Mouse (Mus musculus) adrenal gland, adult 18-20 months (tissue): ENCODE results near the gene Tmem45a2. TPM values are rescaled to one million over a fixed set of nuclear protein-coding genes. Genes with fewer than 3 reads are reported as not detected.
"Not testable (repeated sequence)": the region's sequence is repeated elsewhere in the genome, so short reads cannot be mapped to it uniquely, and the experiment has no call there.

ENCODE experiments used
- DNase-seq, 2 experiments: peaks; one replicate each; pipeline ENCODE4 v3.0.0; 2021 to 2022; ENCODE audit warnings: low spot score in 2 of 2
- long read RNA-seq, 2 experiments: library from polyadenylated mRNA; stranded (forward); transcript quantifications; one replicate each; pipeline ENCODE4 v2.0.0; 2021
- total RNA-seq, 2 experiments: library from RNA; stranded (reverse); gene quantifications; 1 replicate in 1 of 2; 2 replicates in 1 of 2; pipeline ENCODE4 v1.2.3; 2021

The Tmem45a2 gene
- not detected for total RNA-seq
- long read RNA-seq, experiment 1, result 0 reads
- long read RNA-seq, experiment 2, result 0 reads

GRCm38 (mm10) chr16:57071132-57071639, at the start of gene Tmem45a2:
Tmem45a2 (minus strand) TSS chr16:57071372.
- no peak for DNase-seq

GRCm38 (mm10) chr16:57117562-57117961, 46.4 kb upstream of the Tmem45a2 start:
- no peak for DNase-seq

- no peak for DNase-seq
These were observed 44.9 kb upstream of the Tmem45a2 start for GRCm38 (mm10) chr16:57116066-57116465.

GRCm38 (mm10) chr16:57106185-57106960, 35.2 kb upstream of the Tmem45a2 start:
- no peak for DNase-seq

- no peak for DNase-seq
These were observed 30.0 kb upstream of the Tmem45a2 start for GRCm38 (mm10) chr16:57101174-57101573.

GRCm38 (mm10) chr16:57099572-57100237, 28.5 kb upstream of the Tmem45a2 start:
- DNase-seq, result no peak

GRCm38 (mm10) chr16:57098468-57099144, 27.4 kb upstream of the Tmem45a2 start:
- DNase-seq, result no peak

GRCm38 (mm10) chr16:57092911-57093605, 21.9 kb upstream of the Tmem45a2 start:
- DNase-seq, result no peak

GRCm38 (mm10) chr16:57092460-57092859, 21.3 kb upstream of the Tmem45a2 start:
- DNase-seq, result peak; percentile 35 to 43

- no peak for DNase-seq
These were observed 8.4 kb upstream of the Tmem45a2 start for GRCm38 (mm10) chr16:57079577-57079976.

- peak; percentile 17 to 21 for DNase-seq
These were observed 4.8 kb upstream of the Tmem45a2 start for GRCm38 (mm10) chr16:57075986-57076385.

- DNase-seq, result no peak
These were observed 9.1 kb downstream of the Tmem45a2 start for GRCm38 (mm10) chr16:57062045-57062444.

GRCm38 (mm10) chr16:57056995-57057394, 14.2 kb downstream of the Tmem45a2 start:
- no peak for DNase-seq

GRCm38 (mm10) chr16:57049974-57050373, 21.2 kb downstream of the Tmem45a2 start:
- DNase-seq, result no peak

- no peak for DNase-seq
These were observed 32.6 kb downstream of the Tmem45a2 start for GRCm38 (mm10) chr16:57038600-57038999.

- DNase-seq, result no peak
These were observed 40.9 kb downstream of the Tmem45a2 start for GRCm38 (mm10) chr16:57030150-57030885.

- DNase-seq, result not testable (repeated sequence)
These were observed 72.9 kb downstream of the Tmem45a2 start for GRCm38 (mm10) chr16:56998283-56998682.
